Mouse (Mus musculus): Measurements from ENCODE around the gene Gm7247. TPM values are rescaled to one million over a fixed set of nuclear protein-coding genes. Genes with fewer than 3 reads are reported as not detected.
"Not testable (repeated sequence)": the region's sequence is repeated elsewhere in the genome, so short reads cannot be mapped to it uniquely, and the experiment has no call there.

The Gm7247 gene
- polyA plus RNA-seq, 3 experiments from 2014 or later: not detected

DNA sequence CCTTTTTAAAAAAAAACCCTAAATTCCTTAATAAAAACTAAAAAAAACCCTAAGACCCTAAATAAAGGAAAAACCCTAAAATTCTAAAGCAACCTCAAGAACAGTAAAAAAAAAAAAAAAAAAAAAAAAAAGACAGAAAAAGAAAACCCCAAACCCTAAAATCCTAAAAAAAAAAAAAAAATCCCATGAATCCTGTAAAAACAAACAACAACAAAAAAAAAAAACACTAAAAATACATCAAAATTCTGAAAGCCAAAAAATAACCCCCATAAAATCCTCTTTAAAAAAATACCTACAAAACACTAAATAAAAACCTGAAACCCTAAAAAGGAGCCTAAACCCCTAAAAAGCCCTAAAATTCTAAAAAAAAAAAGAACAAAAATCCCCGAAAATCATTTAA lies 135.4 kb downstream of the Gm7247 start:
- no peak for ATAC-seq

- no peak for ATAC-seq
Observed at GRCm38 (mm10) chr14:51497958-51498357, 136.4 kb downstream of the Gm7247 start.

DNA sequence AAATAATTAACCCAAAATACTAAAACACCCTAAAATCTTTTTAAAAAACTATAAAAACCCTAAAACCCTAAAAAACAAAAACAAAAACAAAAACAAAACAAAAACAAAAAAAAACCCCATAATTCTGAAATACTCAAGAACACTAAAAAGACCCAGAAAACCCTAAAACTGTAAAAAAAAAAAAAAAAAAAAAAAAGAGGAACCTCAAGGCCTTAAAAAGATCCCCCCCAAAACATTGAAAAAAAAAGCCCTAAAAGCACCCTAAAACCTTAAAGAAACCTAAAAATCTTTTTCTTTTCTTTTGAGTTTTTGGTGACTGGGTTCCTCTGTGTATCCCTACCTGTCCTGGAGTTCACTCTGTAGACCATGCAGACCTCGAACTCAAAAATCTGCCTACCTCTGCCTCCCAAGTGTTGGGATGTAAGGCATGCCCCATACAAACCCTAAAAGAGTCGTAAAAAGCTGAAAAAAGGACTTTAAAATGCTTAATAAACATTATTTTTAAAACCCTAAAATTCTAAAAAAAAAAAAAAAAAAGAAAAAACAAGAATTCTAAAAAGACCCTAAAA lies 138.2 kb downstream of the Gm7247 start:
- no peak for ATAC-seq

DNA sequence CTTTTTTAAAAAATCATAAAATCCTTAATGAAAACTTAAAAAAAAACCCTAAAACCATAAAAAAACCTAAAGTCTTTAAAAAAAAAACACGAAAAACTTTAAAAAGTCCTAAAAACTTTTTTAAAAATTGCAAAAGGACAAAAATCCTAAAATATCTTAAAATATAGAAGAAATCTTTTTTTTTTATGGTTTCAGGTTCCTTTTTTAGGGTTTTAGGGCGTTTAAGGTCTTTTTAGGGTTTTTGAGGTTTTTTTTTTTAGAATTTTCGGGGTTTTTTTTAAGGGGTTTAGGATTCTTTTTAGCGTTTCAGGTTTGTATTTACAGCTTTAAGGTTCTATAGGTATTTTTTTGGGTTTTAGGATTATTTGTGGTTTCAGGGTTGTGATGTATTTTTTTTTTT lies 138.9 kb downstream of the Gm7247 start:
- no peak for ATAC-seq

DNA sequence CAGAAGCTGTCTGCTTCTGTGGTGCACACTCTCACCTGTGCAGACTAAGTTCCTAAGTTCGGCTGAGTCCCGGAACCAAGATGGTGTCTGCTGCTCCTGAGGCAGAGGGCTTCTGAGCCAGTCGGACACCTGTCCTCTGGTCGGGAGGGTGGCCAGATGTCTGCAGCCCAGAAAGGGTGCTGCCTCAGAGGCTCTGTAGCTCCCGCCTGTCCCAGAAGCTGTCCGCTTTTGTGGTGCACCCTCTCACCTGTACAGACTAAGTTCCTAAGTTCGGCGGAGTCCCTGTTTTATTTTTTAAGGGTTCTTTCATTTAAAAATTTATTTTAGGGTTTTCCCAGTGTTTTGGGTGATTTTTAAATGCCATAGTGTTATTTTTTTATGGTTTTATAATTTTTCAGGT lies 145.9 kb downstream of the Gm7247 start:
- no peak for ATAC-seq

GRCm38 (mm10) chr14:51552490-51552889 lies 190.9 kb downstream of the Gm7247 start, which contains the start of gene Gm5622:
Gene Gm5622, plus strand, starts transcription at chr14:51552790.
- ATAC-seq: no peak

DNA sequence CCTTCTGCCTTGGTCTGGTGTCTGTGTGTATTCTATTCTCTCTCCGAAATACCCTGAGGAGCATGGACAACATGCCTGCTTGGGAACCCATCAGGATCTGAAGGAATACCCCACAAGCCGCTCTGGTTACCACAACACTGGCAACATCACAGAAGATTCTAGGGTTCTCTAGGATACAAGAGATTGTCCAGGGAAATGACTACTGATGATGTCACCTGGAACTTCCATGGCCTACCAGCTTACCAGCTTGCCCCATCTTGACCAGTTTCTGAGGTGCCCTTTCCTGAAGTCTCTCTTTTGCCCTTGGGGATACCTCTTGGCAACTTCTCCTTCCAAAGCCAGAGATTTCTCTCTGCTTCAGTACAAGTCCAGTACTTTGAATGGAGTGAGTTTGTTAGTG lies 212.4 kb downstream of the Gm7247 start, which contains the start of gene Gm17175:
Gene Gm17175, minus strand, starts transcription at position 101 of the 400 bp plus-strand sequence.
- not testable (repeated sequence) for ATAC-seq

- ATAC-seq: not testable (repeated sequence)
Observed at GRCm38 (mm10) chr14:51592039-51592438, 230.5 kb downstream of the Gm7247 start, which contains the start of gene Gm17174. Gene Gm17174, minus strand, starts transcription at chr14:51592139.

DNA sequence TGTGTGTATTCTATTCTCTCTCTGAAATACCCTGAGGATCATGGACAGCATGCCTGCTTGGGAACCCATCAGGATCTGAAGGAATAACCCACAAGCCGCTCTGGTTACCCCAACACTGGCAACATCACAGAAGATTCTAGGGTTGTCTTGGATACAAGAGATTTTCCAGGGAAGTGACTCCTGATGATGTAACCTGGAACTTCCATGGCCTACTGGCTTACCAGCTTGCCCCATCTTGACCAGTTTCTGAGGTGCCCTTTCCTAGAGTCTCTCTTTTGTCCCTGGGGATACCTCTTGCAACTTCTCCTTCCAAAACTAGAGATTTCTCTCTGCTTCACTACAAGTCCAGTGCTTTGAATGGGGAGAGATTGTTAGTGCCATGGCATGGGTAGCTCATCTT lies 249.7 kb downstream of the Gm7247 start, which contains the start of gene Gm17078:
Gene Gm17078, minus strand, starts transcription at position 101 of the 400 bp plus-strand sequence.
- no peak for ATAC-seq

Other genes with a start within 250 kb of the Gm7247 start
- not detected for gene Eddm3b, start 247.3 kb upstream of the Gm7247 start, polyA plus RNA-seq (2017; shearing (Covaris generic))
- gene Rnase6, start 237.8 kb upstream of the Gm7247 start, polyA plus RNA-seq (2017; shearing (Covaris generic)): 1 to 10 TPM; 1.4 to 2.7 (median 2.3) TPM
- not detected for gene Rnase1, start 215.0 kb upstream of the Gm7247 start, polyA plus RNA-seq (2017; shearing (Covaris generic))
- not detected for gene Rnase2b, start 199.5 kb upstream of the Gm7247 start, polyA plus RNA-seq (2017; shearing (Covaris generic))
- not detected for gene Ang2, start 162.6 kb upstream of the Gm7247 start, polyA plus RNA-seq (2017; shearing (Covaris generic))
- gene Ear14, start 158.4 kb upstream of the Gm7247 start, polyA plus RNA-seq (2017; shearing (Covaris generic)): not detected
- not detected for gene Rnase2a, start 105.6 kb upstream of the Gm7247 start, polyA plus RNA-seq (2017; shearing (Covaris generic))
- not detected for gene Vmn2r88, start 49.1 kb downstream of the Gm7247 start, polyA plus RNA-seq (2017; shearing (Covaris generic))
- gene Vmn2r89, start 90.1 kb downstream of the Gm7247 start, polyA plus RNA-seq (2017; shearing (Covaris generic)): under 1 TPM in 1 of 3 experiments, not detected in 2; 0.11 TPM
- not detected for gene Gm5622, start 191.0 kb downstream of the Gm7247 start, polyA plus RNA-seq (2017; shearing (Covaris generic))
- gene Gm17175, start 212.3 kb downstream of the Gm7247 start, polyA plus RNA-seq (2017; shearing (Covaris generic)): not detected
- not detected for gene Gm17174, start 230.4 kb downstream of the Gm7247 start, polyA plus RNA-seq (2017; shearing (Covaris generic))
- not detected for gene Gm17078, start 249.6 kb downstream of the Gm7247 start, polyA plus RNA-seq (2017; shearing (Covaris generic))

Measured in inflammation-experienced regulatory T-cells, adult 6 months (primary cell).